Mouse (Mus musculus): Measurements from ENCODE around the gene Artn. TPM values are rescaled to one million over a fixed set of nuclear protein-coding genes. Genes with fewer than 3 reads are reported as not detected.

Gene Artn
- not detected in 2 replicates for total RNA-seq (2023)

DNA sequence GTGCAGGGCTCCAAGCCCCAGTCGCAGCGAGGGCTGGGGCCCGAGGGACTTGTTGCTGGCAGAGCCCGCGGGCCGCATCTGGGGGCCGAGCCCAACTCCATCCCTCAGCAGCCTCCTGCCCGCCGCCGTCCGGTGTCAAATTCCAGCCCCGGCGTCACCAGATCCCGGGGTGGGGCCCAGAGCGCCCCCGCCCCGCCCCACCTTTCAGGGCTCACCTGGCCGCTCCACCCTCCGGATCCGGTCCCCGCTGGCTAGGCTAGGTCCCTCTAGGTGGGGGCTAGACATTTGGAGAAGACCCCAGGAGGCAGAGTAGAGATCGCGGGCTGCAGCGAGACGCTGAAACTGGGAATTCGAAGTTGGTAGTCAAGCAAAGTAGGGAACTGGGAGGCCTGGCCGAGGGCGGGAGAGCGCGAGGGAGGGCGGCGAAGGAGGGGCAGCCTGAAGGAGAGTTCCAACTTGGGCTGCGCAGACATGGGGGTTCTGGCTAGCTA, at the start of gene Artn:
Gene Artn, minus strand, starts transcription at position 373 of the 491 bp plus-strand sequence.

DNA sequence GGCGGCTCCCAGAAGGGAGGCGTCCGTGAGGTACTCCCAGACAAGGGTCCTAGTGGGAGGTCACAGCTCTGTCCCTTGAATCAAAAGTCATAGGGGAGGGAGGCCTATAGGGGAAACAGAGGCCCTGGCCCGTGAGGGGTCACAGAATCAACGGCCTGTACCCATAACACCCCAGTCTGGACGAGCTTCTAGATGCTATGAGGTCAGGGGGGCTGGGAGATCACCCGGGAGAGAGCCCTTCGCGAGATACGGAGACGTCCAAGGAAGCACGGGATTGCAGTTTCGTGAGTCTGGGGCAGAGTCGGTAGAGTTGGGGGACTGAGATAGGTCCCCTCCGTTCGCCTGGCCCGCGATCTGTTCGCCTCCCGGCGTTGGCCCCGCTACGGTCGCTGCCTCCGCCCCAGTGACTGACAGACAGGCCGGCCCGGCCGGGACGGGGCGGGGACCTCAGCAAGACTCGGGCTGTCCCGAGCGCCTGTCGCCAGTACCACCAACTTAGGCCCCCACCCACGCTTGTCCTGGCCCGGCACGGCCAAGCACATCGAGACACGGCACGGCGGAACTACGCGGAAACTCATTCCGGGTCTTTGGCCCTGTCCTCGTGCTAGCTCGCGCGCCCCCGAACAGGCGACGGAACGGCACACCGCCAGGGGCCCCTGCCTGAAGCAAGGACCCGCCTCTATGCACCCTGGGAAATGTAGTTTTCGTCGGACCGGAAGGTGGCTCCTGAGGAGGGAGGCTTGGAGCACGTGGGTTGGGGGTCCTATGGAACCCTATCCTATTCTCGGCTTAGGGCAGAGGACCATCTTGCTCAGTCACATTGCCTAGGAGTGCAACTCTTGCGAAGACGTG, 14.7 kb downstream of the Artn start, which contains the start of gene Ipo13:
Gene Ipo13, minus strand, starts transcription at position 409 of the 852 bp plus-strand sequence.

DNA sequence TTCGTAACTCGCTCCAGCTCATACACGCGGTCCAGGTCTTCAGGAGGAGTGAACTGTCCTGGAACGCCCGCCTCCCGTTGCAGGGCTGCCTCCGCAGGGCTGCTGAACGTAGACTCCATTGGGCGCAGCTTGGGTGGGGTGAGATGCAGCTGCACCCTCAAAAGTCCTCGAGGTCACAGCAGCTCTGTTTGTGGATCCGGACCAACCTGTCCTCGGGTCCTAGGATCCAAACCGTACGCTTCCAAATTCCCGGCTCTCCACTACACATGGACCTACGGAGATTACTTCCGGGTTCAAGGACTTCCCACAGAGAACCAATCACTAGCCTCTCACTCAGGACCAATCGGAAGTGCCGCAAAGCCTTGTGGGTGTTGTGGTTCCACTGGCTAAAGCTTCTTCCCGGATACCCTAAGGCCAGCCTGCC, 37.8 kb downstream of the Artn start, which contains the start of gene Dph2:
Gene Dph2, minus strand, starts transcription at position 295 of the 424 bp plus-strand sequence.

DNA sequence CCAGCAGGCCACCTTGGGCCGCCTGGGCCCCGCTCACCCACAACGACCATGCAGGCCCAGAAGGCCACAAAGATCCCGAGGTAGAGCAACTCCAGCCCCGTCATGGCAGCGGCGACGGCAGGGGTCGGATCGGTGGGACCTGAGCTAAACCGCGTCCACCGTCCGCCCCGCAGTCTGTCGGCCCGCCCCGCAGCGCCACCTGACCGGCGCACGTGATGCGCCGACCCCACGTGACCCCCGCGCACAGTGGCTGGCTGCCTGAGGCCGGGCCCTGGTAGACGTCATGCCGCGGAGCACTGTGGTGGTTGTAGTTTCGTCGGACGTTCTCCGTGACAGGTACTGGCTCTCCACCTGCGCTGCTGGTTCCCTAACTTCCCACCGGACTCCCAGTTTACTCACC, 42.4 kb downstream of the Artn start, which contains the start of gene Atp6v0b:
Gene Atp6v0b, minus strand, starts transcription at position 201 of the 400 bp plus-strand sequence.

DNA sequence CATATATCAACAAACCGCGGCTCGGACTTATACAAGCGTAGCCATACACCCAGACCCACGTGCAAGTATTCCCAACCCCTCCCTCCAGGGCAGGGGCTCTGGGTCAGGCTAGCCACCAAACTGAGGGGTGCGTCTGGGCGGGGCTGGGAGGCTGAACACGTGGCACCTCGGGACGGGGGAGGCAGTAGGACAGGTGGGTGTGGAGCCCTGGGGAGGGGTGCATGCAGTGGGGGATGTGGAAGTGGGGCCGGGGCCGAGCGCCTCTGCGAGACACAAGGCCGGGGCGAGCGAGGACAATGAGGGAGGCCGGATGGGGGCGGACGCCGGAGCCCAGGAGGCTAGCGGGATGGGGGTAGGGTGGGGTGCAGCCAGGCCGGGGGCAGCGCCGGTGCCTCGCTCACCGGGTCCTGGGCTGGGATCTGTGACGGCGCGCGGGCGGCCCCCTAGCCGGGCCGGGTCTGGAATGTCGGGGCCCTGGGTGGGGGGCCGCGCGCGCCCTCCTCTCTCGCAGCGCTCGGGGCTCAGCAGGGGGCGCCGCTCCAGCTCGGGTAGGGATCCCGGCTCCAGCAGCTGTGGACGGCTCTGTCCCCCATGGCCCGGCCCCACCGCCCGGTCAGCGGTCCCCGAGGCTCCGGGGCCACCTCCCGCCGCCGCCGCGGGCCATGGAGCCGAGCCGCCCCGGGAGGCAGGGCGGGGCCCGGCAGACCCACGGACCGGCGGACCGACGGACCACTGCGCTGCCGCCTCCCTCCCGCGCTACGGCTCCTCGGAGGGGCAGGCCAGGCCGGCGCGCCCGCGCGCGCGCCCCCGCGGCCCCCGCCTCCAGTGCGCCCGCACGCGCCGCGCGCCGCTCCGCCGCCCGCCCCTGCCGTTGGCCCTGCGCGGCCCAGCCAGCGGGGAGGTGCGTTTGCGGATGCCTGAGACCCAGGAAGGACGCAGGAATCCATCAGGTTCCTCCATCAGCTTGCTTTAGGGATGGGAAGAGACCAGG, 46.6 kb downstream of the Artn start, which contains the start of gene B4galt2:
Gene B4galt2, minus strand, starts transcription at position 787 of the 991 bp plus-strand sequence.

Other genes with a start within 250 kb of the Artn start
- gene Dmap1, start 247.5 kb downstream of the Artn start, total RNA-seq (2023) = 14.9 and 15.7 TPM in 2 replicates
- gene Gm12845, start 205.4 kb downstream of the Artn start, total RNA-seq (2023) = not detected in 2 replicates
- not detected in 2 replicates for gene Klf17, start 164.1 kb downstream of the Artn start, total RNA-seq (2023)
- 1.1 and 1.2 TPM in 2 replicates for gene Slc6a9, start 95.3 kb downstream of the Artn start, total RNA-seq (2023)
- gene Ccdc24, start 57.2 kb downstream of the Artn start, total RNA-seq (2023) = not detected in 2 replicates
- gene B4galt2, start 46.3 kb downstream of the Artn start, total RNA-seq (2023) = 0.18 and 0.38 TPM in 2 replicates
- gene Atp6v0b, start 42.4 kb downstream of the Artn start, total RNA-seq (2023) = 385 and 476 TPM in 2 replicates
- 1.4 and 2.5 TPM in 2 replicates for gene Dph2, start 37.7 kb downstream of the Artn start, total RNA-seq (2023)
- gene Ipo13, start 14.8 kb downstream of the Artn start, total RNA-seq (2023) = 21.3 and 32.9 TPM in 2 replicates
- 6.4 and 6.8 TPM in 2 replicates for gene St3gal3, start 205.2 kb upstream of the Artn start, total RNA-seq (2023)